Mouse (Mus musculus) olfactory bulb, adult 2 months (tissue): ENCODE data around the gene Gng3.

ENCODE experiments used
- CTCF ChIP-seq: fragments of 200-500 bp; IDR thresholded peaks from 2 replicates; pipeline ENCODE4 v1.5.1; 2012; ENCODE audit warnings: low read depth, mild to moderate bottlenecking, low read length, moderate library complexity; ENCODE audit not compliant: insufficient read depth
- POLR2A ChIP-seq: fragments of 200-500 bp; IDR thresholded peaks from 2 replicates; pipeline ENCODE4 v1.6.1; 2012; ENCODE audit warnings: mild to moderate bottlenecking, low read depth, low read length, moderate library complexity; ENCODE audit not compliant: insufficient read depth

DNA sequence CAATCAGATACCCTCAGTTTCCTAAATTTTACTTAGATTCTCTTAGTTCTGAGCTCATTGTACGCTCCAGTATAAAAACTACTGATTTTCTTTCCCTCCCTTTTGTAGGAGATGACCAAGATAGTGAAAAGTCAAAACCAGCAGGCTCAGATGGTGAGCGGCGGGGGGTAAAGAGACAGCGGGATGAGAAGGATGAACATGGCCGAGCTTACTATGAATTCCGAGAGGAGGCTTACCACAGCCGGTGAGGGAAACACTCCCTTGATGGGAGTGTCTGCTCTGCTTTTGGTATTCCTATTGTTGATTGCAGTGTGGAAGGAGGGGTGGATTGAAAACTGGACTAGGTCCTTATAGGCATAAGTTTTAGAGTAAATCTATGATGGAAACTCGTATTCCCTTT is 16.3 kb downstream of the Gng3 start:
- TF ChIP-seq POLR2A (no peak), CTCF (no peak)
